Mouse (Mus musculus) MEL (cell line): Measurements from ENCODE around the gene Sh2d3c. TPM values are rescaled to one million over a fixed set of nuclear protein-coding genes. Genes with fewer than 3 reads are reported as not detected.

Source experiments
- DNase-seq: peaks from one replicate; pipeline ENCODE4 v3.0.0; 2011; ENCODE audit warnings: low read depth, low spot score
- H3K27ac ChIP-seq: 2 replicates; pipeline ENCODE4 v1.5.1; 2012; ENCODE audit warnings: low read depth, mild to moderate bottlenecking, control low read depth, low read length, moderate library complexity; ENCODE audit not compliant: control insufficient read depth
- H3K27me3 ChIP-seq, 2 experiments: fragments of 150-350 bp in 1 of 2; sonication (generic) in 1 of 2; 2 replicates each; pipeline ENCODE4 v1.6.1; 2012; ENCODE audit warnings: low read length in 2 of 2, mild to moderate bottlenecking in 2 of 2, improper control_type of control experiment in 1 of 2, moderate library complexity in 1 of 2; ENCODE audit not compliant: insufficient read depth in 2 of 2, control insufficient read depth in 1 of 2
- H3K36me3 ChIP-seq, 2 experiments: 2 replicates each; pipeline ENCODE4 v1.6.1; 2012 to 2014; ENCODE audit warnings: low read length in 2 of 2, improper control_type of control experiment in 1 of 2, inconsistent platforms in 1 of 2, mild to moderate bottlenecking in 1 of 2; ENCODE audit not compliant: insufficient read depth in 2 of 2, control insufficient read depth in 1 of 2
- H3K4me1 ChIP-seq, 2 experiments: fragments of 150-350 bp in 1 of 2; sonication (generic) in 1 of 2; 2 replicates each; pipeline ENCODE4 v1.6.1; 2012; ENCODE audit warnings: low read length in 2 of 2, improper control_type of control experiment in 1 of 2, mild to moderate bottlenecking in 1 of 2; ENCODE audit not compliant: insufficient read depth in 2 of 2, control insufficient read depth in 1 of 2
- H3K4me3 ChIP-seq, 2 experiments: fragments of 150-350 bp in 1 of 2; sonication (generic) in 1 of 2; 2 replicates each; pipeline ENCODE4 v1.5.1; 2012; ENCODE audit warnings: low read depth in 2 of 2, low read length in 2 of 2, mild to moderate bottlenecking in 2 of 2, moderate library complexity in 2 of 2, control low read depth in 1 of 2, improper control_type of control experiment in 1 of 2; ENCODE audit not compliant: control insufficient read depth in 1 of 2, insufficient read depth in 1 of 2
- H3K79me2 ChIP-seq: 2 replicates; pipeline ENCODE4 v1.6.1; 2012; ENCODE audit warnings: mild to moderate bottlenecking, low read length, moderate library complexity; ENCODE audit not compliant: control insufficient read depth, poor library complexity, insufficient read depth
- H3K9ac ChIP-seq: 2 replicates; pipeline ENCODE4 v1.6.1; 2012; ENCODE audit warnings: low read depth, mild to moderate bottlenecking, control low read depth, low read length, moderate library complexity; ENCODE audit not compliant: control insufficient read depth, poor library complexity, severe bottlenecking
- H3K9me3 ChIP-seq: fragments of 150-350 bp; sonication (generic); replicated peaks from 2 replicates; pipeline ENCODE4 v1.6.1; 2012; ENCODE audit warnings: mild to moderate bottlenecking, low read length, improper control_type of control experiment, moderate library complexity; ENCODE audit not compliant: insufficient read depth
- BHLHE40 ChIP-seq: IDR thresholded peaks from 2 replicates; pipeline ENCODE4 v1.6.1; 2012; ENCODE audit warnings: low read depth, mild to moderate bottlenecking, inconsistent platforms, low read length, improper control_type of control experiment, borderline replicate concordance
- CHD1 ChIP-seq: IDR thresholded peaks from 2 replicates; pipeline ENCODE4 v1.6.1; 2012; ENCODE audit warnings: low read depth, mild to moderate bottlenecking, inconsistent platforms, low read length, improper control_type of control experiment
- CTCF ChIP-seq, 3 experiments: IDR thresholded peaks in 2 of 3; conservative IDR thresholded peaks in 1 of 3; 2 replicates each; pipeline ENCODE4 v1.5.1; 2011 to 2012; ENCODE audit warnings: low read length in 3 of 3, low read depth in 2 of 3, mild to moderate bottlenecking in 2 of 3, improper control_type of control experiment in 1 of 3, inconsistent platforms in 1 of 3, mixed read lengths in 1 of 3, moderate library complexity in 1 of 3; ENCODE audit not compliant: control insufficient read depth in 1 of 3, insufficient read depth in 1 of 3, poor library complexity in 1 of 3, severe bottlenecking in 1 of 3
- ELF1 ChIP-seq: IDR thresholded peaks from 2 replicates; pipeline ENCODE4 v1.6.1; 2014; ENCODE audit warnings: low read depth, mild to moderate bottlenecking, inconsistent platforms, low read length, improper control_type of control experiment, moderate library complexity
- GABPA ChIP-seq: IDR thresholded peaks from 2 replicates; pipeline ENCODE4 v1.6.1; 2012; ENCODE audit warnings: low read depth, mild to moderate bottlenecking, inconsistent platforms, low read length, improper control_type of control experiment, moderate library complexity
- GATA1 ChIP-seq: IDR thresholded peaks from 2 replicates; pipeline ENCODE4 v1.6.1; 2011; ENCODE audit warnings: low read depth, low read length, improper control_type of control experiment
- HCFC1 ChIP-seq: IDR thresholded peaks from 2 replicates; pipeline ENCODE4 v1.6.1; 2012; ENCODE audit warnings: low read depth, mild to moderate bottlenecking, inconsistent platforms, low read length, improper control_type of control experiment, moderate library complexity
- KAT2A ChIP-seq: conservative IDR thresholded peaks from 2 replicates; pipeline ENCODE4 v1.6.1; 2012; ENCODE audit warnings: low read depth, low read length, improper control_type of control experiment, inconsistent platforms
- MAFK ChIP-seq: IDR thresholded peaks from 2 replicates; pipeline ENCODE4 v1.6.1; 2011; ENCODE audit warnings: low read depth, mild to moderate bottlenecking, low read length, improper control_type of control experiment, borderline replicate concordance
- MAX ChIP-seq: IDR thresholded peaks from 2 replicates; pipeline ENCODE4 v1.6.1; 2011; ENCODE audit warnings: low read length, improper control_type of control experiment
- MYC ChIP-seq: IDR thresholded peaks from 2 replicates; pipeline ENCODE4 v1.6.1; 2011; ENCODE audit warnings: low read depth, mild to moderate bottlenecking, low read length, improper control_type of control experiment, moderate library complexity
- NELFE ChIP-seq: IDR thresholded peaks from 2 replicates; pipeline ENCODE4 v1.6.1; 2011; ENCODE audit warnings: low read depth, low read length, improper control_type of control experiment
- RAD21 ChIP-seq: IDR thresholded peaks from 2 replicates; pipeline ENCODE4 v1.6.1; 2011; ENCODE audit warnings: mild to moderate bottlenecking, low read depth, low read length, improper control_type of control experiment
- RCOR1 ChIP-seq: IDR thresholded peaks from 2 replicates; pipeline ENCODE4 v1.6.1; 2012; ENCODE audit warnings: low read depth, mild to moderate bottlenecking, inconsistent platforms, low read length, improper control_type of control experiment
- SIN3A ChIP-seq: IDR thresholded peaks from 2 replicates; pipeline ENCODE4 v1.6.1; 2012; ENCODE audit warnings: low read length, improper control_type of control experiment, inconsistent platforms
- TAL1 ChIP-seq: IDR thresholded peaks from 2 replicates; pipeline ENCODE4 v1.6.1; 2012; ENCODE audit warnings: mild to moderate bottlenecking, inconsistent platforms, low read length, moderate library complexity, mixed read lengths
- TCF12 ChIP-seq: IDR thresholded peaks from 2 replicates; pipeline ENCODE4 v1.6.1; 2014; ENCODE audit warnings: low read depth, mild to moderate bottlenecking, inconsistent platforms, low read length, improper control_type of control experiment, moderate library complexity
- USF2 ChIP-seq, 2 experiments: IDR thresholded peaks; 2 replicates each; pipeline ENCODE4 v1.6.1; 2011 to 2012; ENCODE audit warnings: improper control_type of control experiment in 2 of 2, low read length in 2 of 2, borderline replicate concordance in 1 of 2, inconsistent platforms in 1 of 2, low read depth in 1 of 2, mild to moderate bottlenecking in 1 of 2; ENCODE audit not compliant: insufficient read depth in 1 of 2
- ZC3H11A ChIP-seq: IDR thresholded peaks from 2 replicates; pipeline ENCODE4 v1.6.1; 2012; ENCODE audit warnings: low read depth, mild to moderate bottlenecking, inconsistent platforms, low read length, improper control_type of control experiment
- ZKSCAN1 ChIP-seq: IDR thresholded peaks from 2 replicates; pipeline ENCODE4 v1.6.1; 2012; ENCODE audit warnings: low read depth, mild to moderate bottlenecking, inconsistent platforms, low read length, improper control_type of control experiment, moderate library complexity
- ZNF384 ChIP-seq: IDR thresholded peaks from 2 replicates; pipeline ENCODE4 v1.6.1; 2012; ENCODE audit warnings: low read depth, mild to moderate bottlenecking, inconsistent platforms, low read length, improper control_type of control experiment
- polyA plus RNA-seq, 2 experiments: library from polyadenylated mRNA; stranded (reverse) in 1 of 2; unstranded in 1 of 2; fragments of >175 nt in 1 of 2; fragments of >200 nt in 1 of 2; gene quantifications; 2 replicates each; pipeline versions ENCODE4 v1.2.1 to v1.2.4; 2012; ENCODE audit warnings: low replicate concordance in 2 of 2, low read depth in 1 of 2; ENCODE audit not compliant: insufficient read length in 2 of 2, insufficient read depth in 1 of 2, missing spikeins in 1 of 2
- total RNA-seq: library from RNA; depleted of rRNA; stranded (reverse); fragments of 300-350 nt; gene quantifications from 2 replicates; pipeline ENCODE4 v1.2.3, GENCODE M21; 2012

Gene Sh2d3c
- total and polyA plus RNA-seq, 3 experiments, result 0.19 to 0.43 TPM; not detected in 1

DNA sequence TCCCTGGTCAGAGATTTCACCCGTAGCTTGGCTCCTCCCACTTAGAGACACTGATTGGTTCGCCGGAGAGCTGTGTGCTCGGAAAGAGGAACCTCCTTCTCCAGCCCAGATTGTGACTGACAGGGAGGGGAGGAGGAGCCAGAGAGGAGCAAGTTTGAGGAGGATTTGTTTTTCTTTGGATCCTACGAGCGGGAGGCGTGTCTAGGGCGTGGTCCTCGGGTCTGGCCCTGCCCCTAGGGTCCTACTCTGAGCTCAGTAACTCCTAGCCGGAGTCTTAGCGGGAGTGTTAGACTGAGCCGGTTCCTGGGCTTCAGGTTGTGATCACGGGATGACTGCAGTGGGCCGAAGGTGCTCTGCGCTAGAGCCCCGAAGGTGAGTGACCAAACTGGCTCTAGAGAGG lies 6.6 kb downstream of the Sh2d3c start:
- peak overlapping the region; percentile 7 to 35; a peak in 1 of 4 replicates for H3K4me3 ChIP-seq
- no peaks in the 10 kb centered on the region for H3K79me2 ChIP-seq
- H3K9ac ChIP-seq, result no peak overlapping the region
- peak; percentile 98 for DNase-seq
- no peaks in the 10 kb centered on the region for H3K36me3 ChIP-seq
- no peak overlapping the region for H3K27ac ChIP-seq
- H3K4me1 ChIP-seq, result peaks cover 0 to 3% of the 10 kb centered on the region in 2 experiments; a peak in 1 of 4 replicates
- no peaks in the 10 kb centered on the region for H3K9me3 ChIP-seq
- no peaks in the 10 kb centered on the region; a peak in 1 of 4 replicates for H3K27me3 ChIP-seq
- no peak for TF ChIP-seq MYC
- 0 out of 2 replicates have a peak, but pooled peaks have one; percentile 16 for TF ChIP-seq SIN3A
- TF ChIP-seq GABPA, result no peak
- peak; percentile 83 for TF ChIP-seq RCOR1
- no peak for TF ChIP-seq GATA1

DNA sequence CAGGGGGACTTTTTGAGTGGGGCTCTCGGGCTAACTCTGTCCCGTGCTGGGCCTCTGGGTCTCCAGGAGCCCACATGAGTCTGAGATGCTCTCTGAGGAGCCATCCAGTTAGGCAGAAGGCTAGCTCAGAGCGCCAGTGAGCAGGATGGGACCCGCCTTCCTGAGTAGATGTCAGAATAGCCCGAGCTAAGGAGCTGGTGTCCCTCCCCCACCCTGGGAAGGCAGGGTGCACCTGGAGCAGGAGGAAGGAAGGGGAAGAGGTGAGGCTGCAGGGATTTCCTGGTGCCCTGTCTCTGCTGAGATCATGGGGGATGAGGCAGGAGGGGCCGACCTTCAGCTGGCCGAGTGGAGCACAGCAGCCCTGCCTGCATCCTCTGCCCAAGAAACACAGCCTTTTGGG lies 7.6 kb downstream of the Sh2d3c start:
- H3K4me3 ChIP-seq, result no peak overlapping the region

GRCm38 (mm10) chr2:32729547-32729946 lies 8.7 kb downstream of the Sh2d3c start:
- Histone ChIP-seq H3K79me2 (no peaks in the 10 kb centered on the region), H3K27ac (no peak overlapping the region), H3K9ac (no peak overlapping the region), H3K4me1 (peaks cover 0 to 3% of the 10 kb centered on the region in 2 experiments; a peak in 1 of 4 replicates), H3K27me3 (no peaks in the 10 kb centered on the region; a peak in 1 of 4 replicates), H3K9me3 (no peaks in the 10 kb centered on the region), H3K4me3 (no peak overlapping the region), H3K36me3 (no peaks in the 10 kb centered on the region)
- DNase-seq, result no peak
- TF ChIP-seq CTCF (IDR thresholded peaks at IDR 0.05 in 2 of 3, conservative IDR thresholded peaks at IDR 0.05 in 1 of 3; ENCODE audit: control insufficient read depth in 1 of 3, insufficient read depth in 1 of 3, low read depth in 2 of 3, low read length in 3 of 3, poor library complexity in 1 of 3, severe bottlenecking in 1 of 3) (no peak), USF2 (IDR thresholded peaks at IDR 0.05; ENCODE audit: borderline replicate concordance in 1 of 2, insufficient read depth in 1 of 2, low read depth in 1 of 2, low read length in 2 of 2) (no peak), HCFC1 (no peak), KAT2A (no peak), TCF12 (no peak), TAL1 (no peak), ZKSCAN1 (no peak), GATA1 (no peak), ELF1 (no peak), MYC (no peak), MAFK (no peak), RAD21 (no peak), RCOR1 (no peak), ZNF384 (no peak), BHLHE40 (no peak), MAX (no peak)

More for the DNA sequence above, 7.6 kb downstream of the Sh2d3c start:
- H3K79me2 ChIP-seq, result no peaks in the 10 kb centered on the region
- no peaks in the 10 kb centered on the region for H3K36me3 ChIP-seq
- H3K9ac ChIP-seq, result no peak overlapping the region
- peaks cover 0 to 3% of the 10 kb centered on the region in 2 experiments; a peak in 1 of 4 replicates for H3K4me1 ChIP-seq
- no peak overlapping the region for H3K27ac ChIP-seq
- TF ChIP-seq NELFE (no peak), ZC3H11A (no peak), ZNF384 (no peak), CHD1 (no peak)
- DNase-seq, result no peak
- H3K9me3 ChIP-seq, result no peaks in the 10 kb centered on the region
- no peaks in the 10 kb centered on the region; a peak in 1 of 4 replicates for H3K27me3 ChIP-seq
